Mouse (Mus musculus) CH12.LX (cell line): ENCODE measurements around the gene Hgd. TPM values are rescaled to one million over a fixed set of nuclear protein-coding genes. Genes with fewer than 3 reads are reported as not detected.

Experiments used
- DNase-seq: peaks from one replicate; pipeline ENCODE4 v3.0.0-alpha.2; 2013; ENCODE audit errors: extremely low read depth
- H3K27ac ChIP-seq: 2 replicates; pipeline ENCODE4 v1.5.1; 2012; ENCODE audit warnings: low read depth, mild to moderate bottlenecking, control low read depth, moderate library complexity; ENCODE audit not compliant: insufficient read depth
- H3K27me3 ChIP-seq: replicated peaks from 2 replicates; pipeline ENCODE3; 2012; ENCODE audit warnings: inconsistent platforms
- H3K36me3 ChIP-seq, 2 experiments: replicated peaks in 1 of 2; 2 replicates each; pipeline versions ENCODE3 to v1.6.1; 2012; ENCODE audit warnings: inconsistent platforms in 1 of 2, low read length in 1 of 2, mild to moderate bottlenecking in 1 of 2, mixed read lengths in 1 of 2, moderate library complexity in 1 of 2; ENCODE audit not compliant: control insufficient read depth in 1 of 2, insufficient read depth in 1 of 2
- H3K4me1 ChIP-seq, 2 experiments: 2 replicates each; pipeline ENCODE4 v1.6.1; 2012; ENCODE audit warnings: inconsistent platforms in 1 of 2, moderate library complexity in 1 of 2; ENCODE audit not compliant: insufficient read depth in 2 of 2, control insufficient read depth in 1 of 2
- H3K4me2 ChIP-seq: 2 replicates; pipeline ENCODE4 v1.6.1; 2012; ENCODE audit warnings: low read depth, mild to moderate bottlenecking, control low read depth; ENCODE audit not compliant: poor library complexity, insufficient read depth, severe bottlenecking
- H3K4me3 ChIP-seq, 3 experiments: fragments of 150-350 bp in 1 of 3; sonication (generic) in 1 of 3; replicated peaks in 1 of 3; 2 replicates each; pipeline versions ENCODE3 to v1.5.1; 2011 to 2012; ENCODE audit warnings: low read depth in 2 of 3, low read length in 2 of 3, mild to moderate bottlenecking in 2 of 3, moderate library complexity in 2 of 3, control low read depth in 1 of 3, improper control_type of control experiment in 1 of 3, inconsistent platforms in 1 of 3, mixed read lengths in 1 of 3; ENCODE audit not compliant: poor library complexity in 1 of 3
- H3K79me2 ChIP-seq: replicated peaks from 2 replicates; pipeline ENCODE4 v1.6.1; 2012; ENCODE audit warnings: mild to moderate bottlenecking, moderate library complexity; ENCODE audit not compliant: control insufficient read depth, poor library complexity, insufficient read depth, severe bottlenecking; ENCODE audit errors: extremely low read depth
- H3K9ac ChIP-seq: 2 replicates; pipeline ENCODE4 v1.6.1; 2012; ENCODE audit warnings: low read depth, mild to moderate bottlenecking, control low read depth, moderate library complexity; ENCODE audit not compliant: insufficient read depth
- H3K9me3 ChIP-seq: replicated peaks from 2 replicates; pipeline ENCODE3; 2012; ENCODE audit warnings: low read length, inconsistent platforms, mixed read lengths
- CHD1 ChIP-seq: IDR thresholded peaks from 2 replicates; pipeline ENCODE4 v1.6.1; 2012; ENCODE audit warnings: low read depth, low read length, improper control_type of control experiment, inconsistent platforms
- CHD2 ChIP-seq: IDR thresholded peaks from 2 replicates; pipeline ENCODE4 v1.6.1; 2011; ENCODE audit warnings: low read length, improper control_type of control experiment
- ELF1 ChIP-seq: IDR thresholded peaks from 2 replicates; pipeline ENCODE4 v1.6.1; 2014; ENCODE audit warnings: low read depth, mild to moderate bottlenecking, inconsistent platforms, low read length, improper control_type of control experiment
- EP300 ChIP-seq: IDR thresholded peaks from 2 replicates; pipeline ENCODE4 v1.6.1; 2011; ENCODE audit warnings: low read length, improper control_type of control experiment
- ETS1 ChIP-seq: conservative IDR thresholded peaks from 2 replicates; pipeline ENCODE4 v1.6.1; 2012; ENCODE audit warnings: low read depth, mild to moderate bottlenecking, inconsistent platforms, low read length, improper control_type of control experiment, moderate library complexity
- HCFC1 ChIP-seq: IDR thresholded peaks from 2 replicates; pipeline ENCODE4 v1.6.1; 2012; ENCODE audit warnings: low read depth, mild to moderate bottlenecking, inconsistent platforms, low read length, improper control_type of control experiment
- JUND ChIP-seq: conservative IDR thresholded peaks from 2 replicates; pipeline ENCODE4 v1.6.1; 2011; ENCODE audit warnings: low read depth, low read length, improper control_type of control experiment
- KAT2A ChIP-seq: IDR thresholded peaks from 2 replicates; pipeline ENCODE4 v1.6.1; 2012; ENCODE audit warnings: low read length, improper control_type of control experiment, inconsistent platforms; ENCODE audit not compliant: insufficient replicate concordance
- MAFK ChIP-seq: IDR thresholded peaks from 2 replicates; pipeline ENCODE4 v1.6.1; 2011; ENCODE audit warnings: low read length, improper control_type of control experiment; ENCODE audit not compliant: insufficient replicate concordance
- MAZ ChIP-seq: IDR thresholded peaks from 2 replicates; pipeline ENCODE4 v1.6.1; 2012; ENCODE audit warnings: low read depth, mild to moderate bottlenecking, inconsistent platforms, low read length, improper control_type of control experiment, moderate library complexity
- NRF1 ChIP-seq: IDR thresholded peaks from 2 replicates; pipeline ENCODE4 v1.6.1; 2014; ENCODE audit warnings: low read depth, mild to moderate bottlenecking, inconsistent platforms, low read length, improper control_type of control experiment, moderate library complexity
- PAX5 ChIP-seq: IDR thresholded peaks from 2 replicates; pipeline ENCODE4 v1.6.1; 2012; ENCODE audit warnings: low read length, inconsistent platforms, mixed read lengths
- POLR2A ChIP-seq: IDR thresholded peaks from 2 replicates; pipeline ENCODE4 v1.6.1; 2011; ENCODE audit warnings: low read depth, mild to moderate bottlenecking, improper control_type of control experiment, low read length
- POLR2AphosphoS2 ChIP-seq: IDR thresholded peaks from 2 replicates; pipeline ENCODE4 v1.6.1; 2011; ENCODE audit warnings: low read depth, low read length, improper control_type of control experiment
- RAD21 ChIP-seq: IDR thresholded peaks from 2 replicates; pipeline ENCODE4 v1.6.1; 2011; ENCODE audit warnings: low read depth, mild to moderate bottlenecking, low read length, improper control_type of control experiment, moderate library complexity
- RCOR1 ChIP-seq: conservative IDR thresholded peaks from 2 replicates; pipeline ENCODE4 v1.6.1; 2012; ENCODE audit warnings: low read depth, mild to moderate bottlenecking, inconsistent platforms, low read length, improper control_type of control experiment
- SIN3A ChIP-seq: IDR thresholded peaks from 2 replicates; pipeline ENCODE4 v1.6.1; 2012; ENCODE audit warnings: low read length, improper control_type of control experiment, inconsistent platforms
- SMC3 ChIP-seq: IDR thresholded peaks from 2 replicates; pipeline ENCODE4 v1.6.1; 2011; ENCODE audit warnings: low read depth, low read length, improper control_type of control experiment
- UBTF ChIP-seq: IDR thresholded peaks from 2 replicates; pipeline ENCODE4 v1.6.1; 2012; ENCODE audit warnings: low read depth, mild to moderate bottlenecking, inconsistent platforms, low read length, improper control_type of control experiment, moderate library complexity
- USF2 ChIP-seq: conservative IDR thresholded peaks from 2 replicates; pipeline ENCODE4 v1.6.1; 2011; ENCODE audit warnings: low read depth, low read length, improper control_type of control experiment
- ZC3H11A ChIP-seq: IDR thresholded peaks from 2 replicates; pipeline ENCODE4 v1.6.1; 2012; ENCODE audit warnings: low read depth, mild to moderate bottlenecking, inconsistent platforms, low read length, improper control_type of control experiment
- ZKSCAN1 ChIP-seq: IDR thresholded peaks from 2 replicates; pipeline ENCODE4 v1.6.1; 2012; ENCODE audit warnings: low read depth, inconsistent platforms, low read length, improper control_type of control experiment, borderline replicate concordance
- ZMIZ1 ChIP-seq: IDR thresholded peaks from 2 replicates; pipeline ENCODE4 v1.6.1; 2012; ENCODE audit warnings: low read depth, mild to moderate bottlenecking, inconsistent platforms, low read length, improper control_type of control experiment
- ZNF384 ChIP-seq: IDR thresholded peaks from 2 replicates; pipeline ENCODE4 v1.6.1; 2012; ENCODE audit warnings: low read depth, low read length, improper control_type of control experiment, inconsistent platforms
- dilution Hi-C: fragments of 300-500 bp; cut with MboI; formaldehyde crosslinking; loops from 2 replicates; pipeline ENCODE4 v1.14.3; 2020; ENCODE audit warnings: low sequenced_read_pairs; ENCODE audit not compliant: extremely low pct_unique_long_range_greater_than_20kb, extremely low pct_ligation_motif_present
- in situ Hi-C: fragments of 300-500 bp; cut with MboI; formaldehyde crosslinking; loops from 3 replicates; pipeline ENCODE4 v1.14.3; 2019; ENCODE audit warnings: low sequenced_read_pairs, low pct_ligation_motif_present, low pct_unique_long_range_greater_than_20kb, mixed read lengths
- polyA plus RNA-seq: library from polyadenylated mRNA; unstranded; fragments of >175 nt; gene quantifications from 2 replicates; pipeline ENCODE4 v1.2.1, GENCODE M21; 2012; ENCODE audit warnings: low read depth; ENCODE audit not compliant: insufficient read length
- total RNA-seq, 2 experiments: library from RNA; depleted of rRNA; stranded (reverse); fragments of 300-350 nt in 1 of 2; fragments of >200 nt in 1 of 2; gene quantifications; 2 replicates each; pipeline ENCODE4 v1.2.3; 2012 to 2014

Hgd gene
- total and polyA plus RNA-seq, 3 experiments = not detected

DNA sequence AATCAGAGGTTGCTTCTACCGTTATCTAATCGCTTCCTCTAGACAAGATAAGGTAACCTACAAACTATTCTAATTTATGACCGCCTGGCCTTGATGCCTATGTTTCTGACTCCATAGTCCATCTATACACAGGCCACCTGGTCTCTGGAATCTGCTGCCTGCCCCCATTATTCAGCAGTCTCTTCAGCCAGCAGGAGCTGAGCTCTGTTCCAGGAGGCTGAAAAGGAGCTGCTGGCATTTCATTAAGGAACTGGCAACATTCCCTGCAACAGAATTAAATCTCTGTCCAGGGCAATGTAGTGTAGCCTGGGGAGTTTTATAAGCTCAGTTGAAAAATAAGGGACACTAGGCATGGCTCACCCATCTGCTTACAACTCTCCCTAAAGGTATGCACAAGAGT is 11.0 kb downstream of the Hgd start:
- no peaks in the 10 kb centered on the region for H3K36me3 ChIP-seq
- H3K4me2 ChIP-seq = no peak overlapping the region
- H3K4me3 ChIP-seq = no peak overlapping the region
- H3K9me3 ChIP-seq = no peaks in the 10 kb centered on the region
- no peak for DNase-seq
- no peak overlapping the region for H3K27ac ChIP-seq
- no peak overlapping the region for H3K9ac ChIP-seq
- in situ Hi-C loops = no loop called here
- no peak for TF ChIP-seq POLR2A
- TF ChIP-seq MAZ = no peak
- TF ChIP-seq POLR2AphosphoS2 = no peak
- no peak for TF ChIP-seq USF2
- TF ChIP-seq MAFK = no peak
- no peak for TF ChIP-seq SIN3A
- TF ChIP-seq KAT2A = no peak
- H3K4me1 ChIP-seq = peaks cover 0 to 3% of the 10 kb centered on the region in 2 experiments; a peak in 1 of 4 replicates
- no peaks in the 10 kb centered on the region for H3K79me2 ChIP-seq
- dilution Hi-C loops = no loop called here
- no peaks in the 10 kb centered on the region for H3K27me3 ChIP-seq

DNA sequence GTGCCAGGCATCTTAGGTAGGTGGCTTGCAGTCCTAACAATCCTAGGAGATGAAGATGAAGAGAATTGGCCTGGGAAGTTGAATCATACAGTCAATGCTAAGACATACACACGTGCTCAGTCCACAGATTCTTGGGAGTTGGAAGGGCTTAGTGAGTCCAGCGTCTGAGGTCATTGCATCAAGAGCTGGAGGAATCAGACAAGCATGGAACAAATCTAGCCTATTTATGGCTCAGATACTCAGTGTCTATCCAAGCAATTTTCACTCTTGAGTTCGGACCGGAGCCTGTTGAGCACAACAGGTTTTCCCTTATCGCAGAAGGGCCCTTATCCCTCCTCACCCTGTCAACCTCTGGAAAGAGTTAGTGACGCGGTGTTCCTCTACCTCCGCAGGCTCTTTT is 11.6 kb downstream of the Hgd start:
- in situ Hi-C loops (no loop called here), dilution Hi-C loops (no loop called here)
- peaks cover 0 to 3% of the 10 kb centered on the region in 2 experiments; a peak in 1 of 4 replicates for H3K4me1 ChIP-seq
- no peaks in the 10 kb centered on the region for H3K79me2 ChIP-seq
- no peak overlapping the region for H3K4me2 ChIP-seq
- DNase-seq = no peak
- no peak overlapping the region for H3K9ac ChIP-seq
- no peaks in the 10 kb centered on the region for H3K27me3 ChIP-seq
- no peaks in the 10 kb centered on the region for H3K9me3 ChIP-seq
- H3K36me3 ChIP-seq = no peaks in the 10 kb centered on the region
- no peak overlapping the region for H3K27ac ChIP-seq
- TF ChIP-seq PAX5 (no peak), CHD1 (no peak), UBTF (no peak), POLR2A (no peak), SMC3 (no peak), MAZ (no peak), CHD2 (no peak), ZKSCAN1 (no peak), HCFC1 (no peak), ETS1 (no peak), EP300 (no peak), ELF1 (no peak), JUND (no peak), ZC3H11A (no peak), ZNF384 (no peak), POLR2AphosphoS2 (no peak), ZMIZ1 (no peak), RAD21 (no peak), NRF1 (no peak), RCOR1 (no peak)
- TF ChIP-seq, all 38 proteins: peak for 0
- no peak overlapping the region for H3K4me3 ChIP-seq
